ENCODE assay signal across 11 mouse cellular contexts in genomic region chr13:95067854-95068253, GRCm38 (mm10).
DNase-seq lines count a peak whose midpoint lies in the region; ATAC-seq lines count a peak whose summit lies in the region.
"Had no signal": no experiment of that assay in that cellular context is flagged by ENCODE, and none has a peak within 500 bp of the region (broad histone marks: within the 10 kb centered on the region; RNA-seq: fewer than 3 reads in every experiment).

No protein-coding gene starts in this region.

- H3K9me3 ChIP-seq in heart, embryonic 12.5 days (replicated peaks) = no peaks in the 10 kb centered on the region
- no peaks in the 10 kb centered on the region for H3K9me3 ChIP-seq in embryonic facial prominence, embryonic 11.5 days (replicated peaks; ENCODE audit: control insufficient read depth, low read length)
- H3K9me3 ChIP-seq: hindbrain, embryonic 15.5 days; neural tube, embryonic 13.5 days had no signal

- 60% methylated on average over 6 of the region's 6 CpGs for WGBS in heart, embryonic 12.5 days
- WGBS in embryonic facial prominence, embryonic 11.5 days = 71% methylated on average over 6 of the region's 6 CpGs

- no peak overlapping the region for H3K4me2 ChIP-seq in heart, embryonic 12.5 days
- no peak overlapping the region for H3K4me2 ChIP-seq in embryonic facial prominence, embryonic 11.5 days (ENCODE audit: low read depth, low read length)
- H3K4me2 ChIP-seq: hindbrain, embryonic 15.5 days; neural tube, embryonic 13.5 days had no signal

- peak; percentile 18 for DNase-seq in heart, postnatal 4 days
- peak; percentile 31 for DNase-seq in urinary bladder, postnatal 14 days (ENCODE audit: low spot score)
- DNase-seq in urinary bladder, adult 2 months (ENCODE audit: low spot score) = no peak
- DNase-seq in embryonic facial prominence, embryonic 11.5 days (ENCODE audit: low spot score) = peak; percentile 40
- no peak for DNase-seq in spleen, postnatal 4 days (ENCODE audit: low spot score in 2 of 2)
- no peak for DNase-seq in urinary bladder, postnatal 4 days (ENCODE audit: low spot score in 2 of 2)
- no peak for DNase-seq in ovary, postnatal 36 days (ENCODE audit: low spot score)
- DNase-seq: thymus, postnatal 14 days had no signal

- no peak overlapping the region for H3K27ac ChIP-seq in heart, embryonic 12.5 days (ENCODE audit: poor library complexity, severe bottlenecking)
- H3K27ac ChIP-seq in embryonic facial prominence, embryonic 11.5 days (replicated peaks; ENCODE audit: low read depth, low read length) = no peak overlapping the region
- H3K27ac ChIP-seq: hindbrain, embryonic 15.5 days; neural tube, embryonic 13.5 days had no signal

- H3K27me3 ChIP-seq in heart, embryonic 12.5 days (replicated peaks) = no peaks in the 10 kb centered on the region
- no peaks in the 10 kb centered on the region for H3K27me3 ChIP-seq in embryonic facial prominence, embryonic 11.5 days (ENCODE audit: control insufficient read depth, insufficient read depth, low read length)
- H3K27me3 ChIP-seq: hindbrain, embryonic 15.5 days; neural tube, embryonic 13.5 days had no signal

- no peak overlapping the region for H3K4me3 ChIP-seq in heart, embryonic 12.5 days
- H3K4me3 ChIP-seq in embryonic facial prominence, embryonic 11.5 days (ENCODE audit: low read depth, low read length) = no peak overlapping the region
- H3K4me3 ChIP-seq: hindbrain, embryonic 15.5 days; neural tube, embryonic 13.5 days had no signal

- no peaks in the 10 kb centered on the region for H3K36me3 ChIP-seq in heart, embryonic 12.5 days
- no peaks in the 10 kb centered on the region for H3K36me3 ChIP-seq in embryonic facial prominence, embryonic 11.5 days (replicated peaks; ENCODE audit: control insufficient read depth, insufficient read depth, low read depth, low read length)
- H3K36me3 ChIP-seq: hindbrain, embryonic 15.5 days; neural tube, embryonic 13.5 days had no signal

- no peak overlapping the region for H3K9ac ChIP-seq in heart, embryonic 12.5 days
- no peak overlapping the region for H3K9ac ChIP-seq in embryonic facial prominence, embryonic 11.5 days (replicated peaks; ENCODE audit: low read length)
- H3K9ac ChIP-seq: hindbrain, embryonic 15.5 days; neural tube, embryonic 13.5 days had no signal

- ATAC-seq in heart, embryonic 12.5 days (ENCODE audit: insufficient number of reproducible peaks, low FRiP score) = no peak
- ATAC-seq in embryonic facial prominence, embryonic 11.5 days (replicated peaks; ENCODE audit: insufficient number of reproducible peaks, low FRiP score, low TSS enrichment, low read depth) = no peak

- no peaks in the 10 kb centered on the region for H3K4me1 ChIP-seq in heart, embryonic 12.5 days (replicated peaks)
- no peaks in the 10 kb centered on the region for H3K4me1 ChIP-seq in embryonic facial prominence, embryonic 11.5 days (ENCODE audit: control insufficient read depth, insufficient read depth, low read length)
- H3K4me1 ChIP-seq: hindbrain, embryonic 15.5 days had no signal

Comparison
In these comparisons a context has a peak if more than half of its experiments do, and no peak if none do; other contexts are left out.
1. DNase-seq: peak in heart, postnatal 4 days (single experiment), urinary bladder, postnatal 14 days (single experiment) and embryonic facial prominence, embryonic 11.5 days (single experiment); none in urinary bladder, adult 2 months (single experiment), spleen, postnatal 4 days (0 of 2), urinary bladder, postnatal 4 days (0 of 2) and ovary, postnatal 36 days (single experiment).